Mouse (Mus musculus) midbrain, embryonic 15.5 days (tissue): ENCODE measurements around the gene Rab11fip4. TPM values are rescaled to one million over a fixed set of nuclear protein-coding genes. Genes with fewer than 3 reads are reported as not detected.

ENCODE experiments used
- ATAC-seq: fragments of 200-750 bp; cut with Nextera tagmentation; replicated peaks from 2 replicates; pipeline ENCODE4 v1.8.0; 2017; ENCODE audit warnings: moderate TSS enrichment
- H3K27ac ChIP-seq: fragments of 300-500 bp; sonication (generic); 2 replicates; pipeline ENCODE4 v1.5.1; 2015; ENCODE audit warnings: mild to moderate bottlenecking, inconsistent platforms
- H3K27me3 ChIP-seq: fragments of 300-500 bp; sonication (generic); replicated peaks from 2 replicates; pipeline ENCODE4 v1.6.1; 2015; ENCODE audit warnings: inconsistent platforms
- H3K36me3 ChIP-seq: fragments of 300-500 bp; sonication (generic); replicated peaks from 2 replicates; pipeline ENCODE4 v1.6.1; 2015; ENCODE audit warnings: inconsistent platforms
- H3K4me1 ChIP-seq: fragments of 300-500 bp; sonication (generic); 2 replicates; pipeline ENCODE4 v1.6.1; 2015; ENCODE audit warnings: inconsistent platforms
- H3K4me2 ChIP-seq: fragments of 300-500 bp; sonication (generic); 2 replicates; pipeline ENCODE4 v1.6.1; 2015; ENCODE audit warnings: inconsistent platforms, mild to moderate bottlenecking, moderate library complexity
- H3K4me3 ChIP-seq: fragments of 300-500 bp; sonication (generic); 2 replicates; pipeline ENCODE4 v1.5.1; 2015; ENCODE audit warnings: mild to moderate bottlenecking, inconsistent platforms
- H3K9ac ChIP-seq: fragments of 300-500 bp; sonication (generic); 2 replicates; pipeline ENCODE4 v1.6.1; 2015; ENCODE audit warnings: mild to moderate bottlenecking, inconsistent platforms
- H3K9me3 ChIP-seq: fragments of 300-500 bp; sonication (generic); 2 replicates; pipeline ENCODE4 v1.6.1; 2016; ENCODE audit warnings: inconsistent platforms
- whole genome bisulfite sequencing: fragments of 180-500 bp; shearing (Covaris S2); methylation state at CpG from one replicate; pipeline ENCODE4 v1.1.7; 2015; ENCODE audit warnings: mixed read lengths; 5-methylcytosine and 5-hydroxymethylcytosine counted together
- polyA plus RNA-seq: library from polyadenylated mRNA; unstranded; fragments of >200 nt; fragmentation: Nextera tagmentation; extraction: Ambion mirVana; gene quantifications from 2 replicates; pipeline ENCODE4 v1.2.1, GENCODE M21; 2015

Gene Rab11fip4
- polyA plus RNA-seq, 1 experiment from 2014 or later: 32.9 TPM

DNA sequence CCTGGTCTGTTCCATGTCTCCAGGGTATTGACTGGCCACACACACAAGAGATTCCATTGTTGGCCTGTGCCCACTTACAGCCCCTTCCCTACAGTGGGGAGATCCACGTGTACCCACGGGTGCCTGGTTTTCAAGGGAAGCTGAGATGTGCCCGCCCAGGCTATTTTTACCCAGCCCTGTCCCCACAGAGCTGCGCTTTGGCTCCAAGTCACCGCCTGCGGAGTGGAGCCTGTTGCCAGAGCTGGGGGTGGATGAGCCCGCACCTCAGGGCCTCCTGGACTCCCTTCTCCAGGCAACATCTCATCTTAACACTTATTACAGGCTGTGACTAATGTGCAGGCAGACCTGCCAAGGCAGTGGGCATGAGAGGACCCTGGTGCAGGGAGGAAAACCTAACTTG is 83.6 kb downstream of the Rab11fip4 start:
- WGBS: 89% methylated on average over 7 of the region's 7 CpGs
- ATAC-seq: no peak
- no peaks in the 10 kb centered on the region for H3K9me3 ChIP-seq
- H3K36me3 ChIP-seq: no peaks in the 10 kb centered on the region
- no peak overlapping the region for H3K27ac ChIP-seq
- no peak overlapping the region for H3K4me3 ChIP-seq
- H3K27me3 ChIP-seq: no peaks in the 10 kb centered on the region
- peaks cover 24% of the 10 kb centered on the region for H3K4me1 ChIP-seq
- no peak overlapping the region for H3K9ac ChIP-seq
- H3K4me2 ChIP-seq: no peak overlapping the region

DNA sequence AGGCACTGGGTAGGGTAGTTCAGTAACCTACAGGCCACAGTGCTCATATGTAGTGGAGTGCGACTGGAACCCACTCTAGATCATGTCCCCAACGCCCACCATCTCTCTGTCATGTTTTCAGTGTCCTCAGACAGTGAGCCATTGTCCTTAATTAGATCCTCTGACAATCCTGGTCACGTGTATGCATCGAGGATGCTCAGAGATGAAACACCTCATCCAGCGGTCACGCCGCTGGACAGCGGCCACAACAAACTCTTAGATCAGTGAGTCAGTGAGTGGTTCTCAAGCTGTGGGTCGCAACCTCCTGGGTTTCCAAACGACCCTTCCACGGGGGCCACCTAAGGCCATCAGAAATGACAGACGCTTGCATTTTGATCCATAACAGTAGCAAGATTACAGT is 84.3 kb downstream of the Rab11fip4 start:
- Histone ChIP-seq H3K9ac (no peak overlapping the region), H3K4me3 (no peak overlapping the region), H3K4me2 (no peak overlapping the region), H3K9me3 (no peaks in the 10 kb centered on the region), H3K27ac (no peak overlapping the region), H3K4me1 (peaks cover 24% of the 10 kb centered on the region), H3K27me3 (no peaks in the 10 kb centered on the region), H3K36me3 (no peaks in the 10 kb centered on the region)
- no peak for ATAC-seq
- 70% methylated on average over 12 of the region's 12 CpGs for WGBS

DNA sequence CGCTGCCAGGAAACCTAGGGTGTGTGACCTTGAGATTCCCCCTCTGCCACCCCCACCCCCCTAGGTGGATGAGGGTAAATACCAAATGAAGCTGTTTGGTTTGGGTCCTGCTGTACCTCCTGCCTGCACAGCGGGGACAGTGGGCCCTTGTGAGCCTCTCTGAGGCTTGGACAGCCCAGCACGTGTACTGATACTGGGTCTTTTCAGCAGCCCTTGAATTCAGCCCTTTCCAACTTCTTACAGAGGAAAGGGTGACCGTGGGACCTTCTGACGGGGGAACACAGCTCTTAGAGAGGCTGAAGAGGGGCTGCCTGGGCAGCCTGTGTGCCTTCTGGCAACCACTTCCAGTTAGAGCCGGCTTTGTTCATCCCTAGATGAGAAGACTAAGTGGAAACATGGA is 85.0 kb downstream of the Rab11fip4 start:
- H3K4me1 ChIP-seq: peaks cover 21% of the 10 kb centered on the region

DNA sequence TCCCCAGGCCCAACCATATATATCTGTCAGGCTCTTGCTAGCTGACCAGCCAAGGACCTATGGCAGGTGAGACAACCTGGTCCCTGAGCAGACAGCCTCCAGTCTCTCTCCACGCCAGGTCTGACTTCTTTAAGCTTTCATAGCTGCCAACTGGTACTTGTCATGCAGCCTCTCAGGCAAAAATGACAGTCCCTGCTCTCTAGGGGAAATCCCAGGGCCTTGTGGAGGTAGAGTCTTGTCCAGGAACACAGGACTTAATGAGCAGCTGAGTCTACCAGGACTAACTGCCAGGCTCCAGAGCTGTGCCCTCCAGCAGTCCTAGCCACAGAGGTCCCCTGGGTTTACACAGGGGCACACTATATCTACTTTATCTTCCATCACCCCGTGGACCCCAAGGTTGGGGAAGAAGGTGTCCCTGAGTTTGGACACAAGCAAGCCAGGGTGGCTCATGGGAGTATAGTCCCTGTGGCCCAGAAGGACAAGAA is 85.5 kb downstream of the Rab11fip4 start:
- Histone ChIP-seq H3K9ac (no peak overlapping the region), H3K27me3 (no peaks in the 10 kb centered on the region), H3K9me3 (no peaks in the 10 kb centered on the region), H3K27ac (0 out of 2 replicates have a peak overlapping the region, but pooled peaks have one; percentile 22), H3K4me1 (peaks cover 21% of the 10 kb centered on the region), H3K4me2 (no peak overlapping the region), H3K36me3 (0 out of 2 replicates have a peak, but pooled peaks cover 3% of the 10 kb centered on the region), H3K4me3 (no peak overlapping the region)
- ATAC-seq: no peak
- 71% methylated on average over 2 of the region's 2 CpGs for WGBS

More for the DNA sequence above, 85.0 kb downstream of the Rab11fip4 start:
- 69% methylated on average over 6 of the region's 6 CpGs for WGBS
- no peak; the same call in 1 of the 2 replicates for ATAC-seq
- Histone ChIP-seq H3K4me3 (no peak overlapping the region), H3K9ac (no peak overlapping the region), H3K9me3 (no peaks in the 10 kb centered on the region), H3K27ac (0 out of 2 replicates have a peak overlapping the region, but pooled peaks have one; percentile 22), H3K4me2 (no peak overlapping the region), H3K36me3 (0 out of 2 replicates have a peak, but pooled peaks cover 2% of the 10 kb centered on the region), H3K27me3 (no peaks in the 10 kb centered on the region)

DNA sequence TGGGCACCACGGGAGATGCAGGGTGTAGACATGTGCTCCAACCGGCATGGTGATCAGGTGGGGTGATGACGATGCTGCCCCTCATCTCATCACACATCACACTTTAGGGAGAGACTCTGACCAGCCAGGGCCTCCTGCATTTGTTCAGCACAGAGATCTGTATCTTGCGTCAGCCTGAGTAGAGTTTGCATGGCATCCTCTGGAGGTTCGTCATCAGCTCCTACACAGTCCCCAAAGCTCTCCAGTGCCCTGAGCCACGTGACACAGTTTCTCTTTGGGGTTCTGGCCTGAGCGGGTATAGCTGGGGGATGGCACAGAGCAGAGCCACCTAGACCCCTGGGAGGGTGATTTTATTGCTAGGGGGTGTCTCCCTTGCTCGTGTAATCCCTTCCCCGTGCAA is 86.4 kb downstream of the Rab11fip4 start:
- Histone ChIP-seq H3K27me3 (no peaks in the 10 kb centered on the region), H3K4me3 (no peak overlapping the region), H3K36me3 (0 out of 2 replicates have a peak, but pooled peaks cover 3% of the 10 kb centered on the region), H3K4me2 (no peak overlapping the region), H3K9me3 (no peaks in the 10 kb centered on the region), H3K27ac (no peak overlapping the region), H3K4me1 (peaks cover 21% of the 10 kb centered on the region), H3K9ac (no peak overlapping the region)
- ATAC-seq: no peak
- 86% methylated on average over 9 of the region's 9 CpGs for WGBS

DNA sequence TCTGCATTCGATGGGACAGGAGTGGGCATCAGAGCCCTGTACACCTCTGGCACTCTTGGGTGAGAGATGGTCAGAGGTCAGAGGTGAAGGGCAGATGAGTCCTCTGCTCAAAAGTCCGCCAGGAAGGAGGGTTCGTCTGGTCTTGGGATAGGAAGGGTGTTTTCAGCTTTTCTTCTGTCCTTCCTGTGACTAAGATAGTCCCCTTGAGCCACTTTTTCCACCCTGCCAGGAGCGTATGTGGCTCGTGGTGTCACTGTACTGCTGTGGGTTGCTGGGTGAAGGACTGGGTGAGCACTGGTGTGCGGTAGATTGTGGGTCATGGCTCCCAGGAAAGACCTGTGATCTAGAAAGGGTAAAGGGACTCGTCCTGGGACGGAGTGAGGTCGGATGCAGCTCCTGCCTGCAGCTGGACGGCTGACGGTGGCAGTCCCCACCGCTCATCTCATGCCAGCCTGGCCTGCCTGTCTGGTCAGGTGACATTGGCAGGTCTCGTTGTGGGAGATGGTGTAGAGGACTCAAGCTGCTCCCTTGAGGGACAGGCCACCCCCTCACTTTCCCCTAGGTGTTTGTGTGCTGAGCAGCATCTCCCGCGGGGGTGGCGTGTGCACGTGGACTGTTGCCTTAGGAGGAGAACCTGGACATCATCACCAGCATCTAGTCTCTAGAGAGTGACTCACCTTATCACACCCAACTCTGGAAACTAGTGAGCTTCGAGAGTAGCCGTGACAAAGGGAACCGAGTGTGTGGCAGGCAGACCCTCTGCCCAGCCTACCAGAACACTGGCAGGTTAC is 87.5 kb downstream of the Rab11fip4 start:
- peaks cover 21% of the 10 kb centered on the region for H3K4me1 ChIP-seq

DNA sequence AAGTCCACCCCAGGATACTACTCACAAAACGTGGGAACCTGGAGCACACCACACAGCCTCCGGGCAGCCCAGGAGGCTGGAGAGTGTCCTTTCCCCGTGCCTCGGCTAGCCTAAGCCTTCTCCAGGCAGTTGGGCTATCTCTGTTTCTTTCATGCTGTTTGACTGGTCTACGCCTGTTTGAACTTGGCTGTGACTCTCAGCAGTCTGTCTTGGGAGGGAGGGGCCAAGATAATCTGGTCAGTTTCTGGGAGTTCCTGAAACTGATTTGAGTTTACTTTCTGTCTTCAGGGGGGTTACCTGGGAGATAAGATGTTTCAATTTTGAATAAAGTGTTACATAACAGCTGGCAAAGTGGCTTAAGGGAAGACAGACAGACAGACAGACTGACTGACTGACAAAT is 88.9 kb downstream of the Rab11fip4 start:
- H3K9ac ChIP-seq: no peak overlapping the region

More for the DNA sequence above, 87.5 kb downstream of the Rab11fip4 start:
- H3K36me3 ChIP-seq: 0 out of 2 replicates have a peak, but pooled peaks cover 3% of the 10 kb centered on the region
- H3K4me3 ChIP-seq: no peak overlapping the region
- no peak for ATAC-seq
- no peak overlapping the region for H3K4me2 ChIP-seq
- no peaks in the 10 kb centered on the region for H3K27me3 ChIP-seq
- no peak overlapping the region for H3K9ac ChIP-seq
- H3K27ac ChIP-seq: no peak overlapping the region
- 90% methylated on average over 20 of the region's 20 CpGs for WGBS
- no peaks in the 10 kb centered on the region for H3K9me3 ChIP-seq

GRCm38 (mm10) chr11:79680559-79680958 is 89.5 kb downstream of the Rab11fip4 start:
- H3K4me1 ChIP-seq: peaks cover 11% of the 10 kb centered on the region
- H3K9ac ChIP-seq: no peak overlapping the region
- ATAC-seq: no peak
- H3K27ac ChIP-seq: no peak overlapping the region
- no peak overlapping the region for H3K4me3 ChIP-seq
- no peak overlapping the region for H3K4me2 ChIP-seq
- WGBS: 90% methylated on average over 11 of the region's 11 CpGs
- H3K36me3 ChIP-seq: 0 out of 2 replicates have a peak, but pooled peaks cover 3% of the 10 kb centered on the region
- H3K9me3 ChIP-seq: no peaks in the 10 kb centered on the region
- H3K27me3 ChIP-seq: no peaks in the 10 kb centered on the region

More for the DNA sequence above, 88.9 kb downstream of the Rab11fip4 start:
- WGBS: 81% methylated on average over 5 of the region's 5 CpGs
- H3K36me3 ChIP-seq: 0 out of 2 replicates have a peak, but pooled peaks cover 3% of the 10 kb centered on the region
- no peak overlapping the region for H3K4me3 ChIP-seq
- H3K27ac ChIP-seq: no peak overlapping the region
- no peaks in the 10 kb centered on the region for H3K27me3 ChIP-seq
- ATAC-seq: no peak
- no peak overlapping the region for H3K4me2 ChIP-seq
- no peaks in the 10 kb centered on the region for H3K9me3 ChIP-seq
- peaks cover 17% of the 10 kb centered on the region for H3K4me1 ChIP-seq

- 85% methylated on average over 5 of the region's 5 CpGs for WGBS
- no peak for ATAC-seq
- no peaks in the 10 kb centered on the region for H3K9me3 ChIP-seq
These were observed 90.2 kb downstream of the Rab11fip4 start for GRCm38 (mm10) chr11:79681182-79681581.

DNA sequence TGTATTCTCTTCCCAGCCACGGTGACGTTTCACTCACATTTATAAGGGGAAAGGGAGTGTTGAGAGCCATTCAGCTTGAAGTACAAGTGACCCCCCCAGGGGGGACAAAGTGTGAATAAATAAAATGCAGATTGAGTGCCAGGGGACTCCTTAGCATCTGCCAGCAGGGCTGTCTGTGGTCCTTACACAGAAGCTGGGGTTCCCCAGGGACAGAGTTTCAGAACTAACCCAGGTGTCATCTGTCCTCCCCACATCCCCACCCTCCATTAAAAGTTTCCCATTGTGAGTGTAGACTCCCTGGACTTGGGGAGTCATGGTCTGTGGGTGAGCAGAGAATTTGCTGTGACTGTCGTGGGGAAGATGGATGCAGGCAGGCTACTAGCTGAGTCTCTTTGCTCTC is 90.8 kb downstream of the Rab11fip4 start:
- no peaks in the 10 kb centered on the region for H3K27me3 ChIP-seq
- H3K9ac ChIP-seq: no peak overlapping the region
- H3K9me3 ChIP-seq: no peaks in the 10 kb centered on the region
- no peak overlapping the region for H3K4me2 ChIP-seq
- no peak for ATAC-seq
- H3K36me3 ChIP-seq: 0 out of 2 replicates have a peak, but pooled peaks cover 3% of the 10 kb centered on the region
- no peak overlapping the region for H3K4me3 ChIP-seq
- no peaks in the 10 kb centered on the region for H3K4me1 ChIP-seq
- no peak overlapping the region for H3K27ac ChIP-seq
- WGBS: 60% methylated on average over 3 of the region's 3 CpGs

More at GRCm38 (mm10) chr11:79681182-79681581, 90.2 kb downstream of the Rab11fip4 start:
- H3K9ac ChIP-seq: no peak overlapping the region
- no peak overlapping the region for H3K4me2 ChIP-seq
- H3K27me3 ChIP-seq: no peaks in the 10 kb centered on the region
- H3K4me3 ChIP-seq: no peak overlapping the region
- no peak overlapping the region for H3K27ac ChIP-seq
- H3K4me1 ChIP-seq: peaks cover 5% of the 10 kb centered on the region
- H3K36me3 ChIP-seq: 0 out of 2 replicates have a peak, but pooled peaks cover 3% of the 10 kb centered on the region

DNA sequence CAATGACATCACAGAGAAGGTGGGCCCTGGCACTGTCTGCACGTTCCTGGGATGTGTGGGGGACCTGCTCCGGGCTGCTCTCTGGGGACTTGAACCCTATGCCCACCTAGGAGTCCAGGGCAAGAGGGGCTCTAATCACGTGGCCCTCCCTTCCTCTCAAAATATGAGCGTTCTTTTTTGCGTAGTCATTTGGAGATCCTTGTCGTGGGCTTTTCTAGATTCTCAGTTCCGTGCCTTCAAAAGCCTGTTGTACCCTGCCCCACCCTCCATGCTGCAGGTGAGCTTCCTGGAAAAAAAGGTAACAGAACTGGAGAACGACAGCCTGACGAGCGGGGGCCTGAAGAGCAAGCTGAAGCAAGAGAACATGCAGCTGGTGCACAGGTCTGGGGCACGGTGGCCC is 94.1 kb downstream of the Rab11fip4 start:
- no peaks in the 10 kb centered on the region for H3K9me3 ChIP-seq
- H3K4me3 ChIP-seq: no peak overlapping the region
- H3K36me3 ChIP-seq: peaks cover 11% of the 10 kb centered on the region
- H3K27ac ChIP-seq: no peak overlapping the region
- no peak overlapping the region for H3K4me2 ChIP-seq
- H3K27me3 ChIP-seq: no peaks in the 10 kb centered on the region
- ATAC-seq: no peak
- 87% methylated on average over 11 of the region's 11 CpGs for WGBS
- H3K9ac ChIP-seq: no peak overlapping the region
- H3K4me1 ChIP-seq: no peaks in the 10 kb centered on the region

- Histone ChIP-seq H3K36me3 (peaks cover 22% of the 10 kb centered on the region), H3K27me3 (no peaks in the 10 kb centered on the region)
- 69% methylated on average over 26 of the region's 26 CpGs for WGBS
These were observed 95.6 kb downstream of the Rab11fip4 start for GRCm38 (mm10) chr11:79686501-79687121.

More at GRCm38 (mm10) chr11:79686501-79687121, 95.6 kb downstream of the Rab11fip4 start:
- Histone ChIP-seq H3K4me3 (no peak overlapping the region), H3K27ac (no peak overlapping the region), H3K4me2 (no peak overlapping the region), H3K9ac (no peak overlapping the region), H3K9me3 (no peaks in the 10 kb centered on the region), H3K4me1 (no peaks in the 10 kb centered on the region)
- peak; percentile 62 for ATAC-seq
